Mouse (Mus musculus): ENCODE results near the gene Paox. TPM values are rescaled to one million over a fixed set of nuclear protein-coding genes. Genes with fewer than 3 reads are reported as not detected.
A peak's percentile ranks its signal among the peaks of the same experiment; 100 is the strongest.

Gene Paox
- polyA plus RNA-seq, 1 experiment from 2014 or later = 14.5 TPM

DNA sequence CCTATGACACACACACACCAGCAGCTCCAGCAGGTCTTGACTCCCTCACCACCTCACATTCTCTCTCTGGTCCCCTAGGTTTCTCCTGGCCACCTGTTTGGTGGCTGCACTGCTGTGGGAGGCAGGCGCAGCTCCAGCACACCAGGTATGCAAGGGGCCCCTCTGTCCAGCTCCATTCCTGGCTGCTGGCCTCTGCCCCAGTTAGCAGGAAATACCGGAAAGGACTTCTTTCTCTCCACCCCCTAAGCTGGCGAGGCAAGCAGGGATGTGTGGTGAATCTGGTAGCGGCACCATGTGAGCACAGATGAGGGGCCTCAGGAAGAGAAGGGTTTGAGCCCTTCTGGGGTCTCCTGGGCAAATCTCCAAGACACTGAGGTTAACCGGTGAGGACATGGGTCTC is 20.6 kb upstream of the Paox start:
- no peak for ATAC-seq (ENCODE audit: insufficient number of reproducible peaks, low FRiP score)
- no peaks in the 10 kb centered on the region; the same call in 1 of the 2 replicates for H3K27me3 ChIP-seq (replicated peaks)
- H3K4me1 ChIP-seq (replicated peaks) = peaks cover 9% of the 10 kb centered on the region; the same call in 1 of the 2 replicates
- H3K36me3 ChIP-seq = peaks cover 19% of the 10 kb centered on the region
- H3K9ac ChIP-seq = no peak overlapping the region
- H3K4me2 ChIP-seq = no peak overlapping the region
- no peaks in the 10 kb centered on the region for H3K9me3 ChIP-seq (replicated peaks)
- H3K4me3 ChIP-seq = no peak overlapping the region
- 55% methylated on average over 5 of the region's 5 CpGs for WGBS
- H3K27ac ChIP-seq (ENCODE audit: poor library complexity, severe bottlenecking) = no peak overlapping the region

DNA sequence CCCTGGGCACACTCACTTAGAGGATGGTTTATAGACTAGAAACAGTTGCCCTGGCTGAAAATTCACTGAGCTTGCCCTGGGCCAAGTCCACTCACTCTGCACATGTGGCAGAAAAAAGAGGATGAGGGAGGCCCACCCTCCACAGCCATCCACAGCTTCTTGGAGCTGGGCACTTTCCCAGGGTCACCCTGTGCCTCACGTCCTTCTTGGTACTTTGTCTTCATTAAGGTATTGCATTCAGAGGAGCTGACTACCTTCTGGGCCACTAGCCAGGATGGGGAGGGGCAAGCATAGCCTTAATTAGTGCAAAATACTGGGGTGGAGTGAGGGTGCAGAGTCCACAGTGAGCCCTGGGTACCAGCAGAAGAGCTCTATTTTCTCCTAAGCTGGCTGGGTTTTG is 20.0 kb upstream of the Paox start:
- no peak overlapping the region for H3K4me3 ChIP-seq
- H3K27ac ChIP-seq (ENCODE audit: poor library complexity, severe bottlenecking) = no peak overlapping the region
- H3K4me2 ChIP-seq = no peak overlapping the region
- no peak for ATAC-seq (ENCODE audit: insufficient number of reproducible peaks, low FRiP score)
- peaks cover 20% of the 10 kb centered on the region for H3K36me3 ChIP-seq
- peaks cover 9% of the 10 kb centered on the region; the same call in 1 of the 2 replicates for H3K4me1 ChIP-seq (replicated peaks)
- no peak overlapping the region for H3K9ac ChIP-seq
- 61% methylated on average over 1 of the region's 1 CpGs for WGBS
- no peaks in the 10 kb centered on the region for H3K9me3 ChIP-seq (replicated peaks)
- H3K27me3 ChIP-seq (replicated peaks) = no peaks in the 10 kb centered on the region; the same call in 1 of the 2 replicates

DNA sequence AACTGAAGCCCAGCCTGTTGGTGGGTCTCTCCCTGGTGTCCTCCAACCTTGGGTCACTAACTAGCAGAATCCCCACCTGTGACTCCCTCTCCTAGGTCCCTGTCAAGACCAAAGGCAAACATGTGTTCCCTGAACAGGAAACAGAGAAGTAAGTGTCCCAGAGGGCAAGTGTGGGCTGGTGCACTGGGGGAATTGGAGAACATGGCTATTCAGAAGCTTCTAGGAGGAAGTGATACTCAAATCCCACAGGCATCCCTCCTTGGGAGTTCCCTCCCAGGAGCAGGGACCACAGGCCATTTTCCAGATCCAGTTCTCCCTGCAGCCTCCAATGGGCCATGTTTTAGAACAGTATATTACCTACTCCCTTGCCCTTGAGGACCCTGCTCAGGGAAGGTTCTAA is 19.5 kb upstream of the Paox start:
- no peak overlapping the region for H3K27ac ChIP-seq (ENCODE audit: poor library complexity, severe bottlenecking)
- ATAC-seq (ENCODE audit: insufficient number of reproducible peaks, low FRiP score) = no peak
- H3K4me3 ChIP-seq = no peak overlapping the region
- peaks cover 23% of the 10 kb centered on the region for H3K36me3 ChIP-seq
- no peak overlapping the region for H3K9ac ChIP-seq
- no peaks in the 10 kb centered on the region; the same call in 1 of the 2 replicates for H3K27me3 ChIP-seq (replicated peaks)
- no peak overlapping the region for H3K4me2 ChIP-seq
- H3K9me3 ChIP-seq (replicated peaks) = no peaks in the 10 kb centered on the region
- H3K4me1 ChIP-seq (replicated peaks) = peaks cover 11% of the 10 kb centered on the region; the same call in 1 of the 2 replicates

DNA sequence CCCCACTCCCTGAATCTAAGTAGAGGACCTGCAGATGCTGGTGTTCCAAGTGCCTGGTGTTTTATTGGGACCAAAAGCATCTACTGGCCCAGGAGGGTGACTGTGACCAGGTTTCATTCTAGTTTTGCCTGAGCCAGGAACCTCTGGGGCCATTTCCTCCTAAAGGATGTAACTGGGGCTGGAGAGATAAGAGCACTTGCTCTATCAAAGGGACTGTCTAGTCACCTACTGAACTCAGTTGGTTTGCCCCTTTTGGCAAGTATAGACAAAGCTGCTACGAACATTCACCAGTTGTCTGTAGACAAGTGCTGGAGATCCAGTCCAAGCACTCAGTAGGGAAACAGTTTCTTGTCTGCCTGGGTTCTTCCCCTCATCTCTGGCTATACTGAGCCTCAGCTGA is 17.1 kb upstream of the Paox start:
- Histone ChIP-seq H3K4me1 (replicated peaks) (peaks cover 17% of the 10 kb centered on the region), H3K27ac (ENCODE audit: poor library complexity, severe bottlenecking) (no peak overlapping the region), H3K4me2 (no peak overlapping the region), H3K9me3 (replicated peaks) (no peaks in the 10 kb centered on the region), H3K9ac (no peak overlapping the region), H3K4me3 (no peak overlapping the region), H3K36me3 (peaks cover 23% of the 10 kb centered on the region), H3K27me3 (replicated peaks) (no peaks in the 10 kb centered on the region)
- 60% methylated on average over 1 of the region's 1 CpGs for WGBS
- ATAC-seq (ENCODE audit: insufficient number of reproducible peaks, low FRiP score) = no peak

DNA sequence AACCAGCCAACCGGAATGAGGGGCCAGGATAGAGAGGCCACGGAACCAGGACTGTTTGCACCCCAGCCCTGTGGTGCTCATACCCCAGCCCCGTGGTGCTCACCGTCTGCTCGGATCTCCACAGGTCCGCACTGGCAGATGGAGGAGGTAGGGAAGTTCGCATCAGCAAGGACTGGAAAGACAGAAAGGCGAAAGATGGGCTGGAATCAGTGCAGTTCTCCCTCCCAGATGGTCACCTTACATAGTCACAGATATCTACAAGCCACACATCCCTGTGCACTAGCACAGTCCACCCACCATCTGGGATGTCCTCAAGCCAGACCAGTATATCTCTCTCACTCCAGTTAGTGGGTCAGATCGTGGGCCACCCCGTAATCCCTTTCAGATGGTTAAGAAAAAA is 14.1 kb upstream of the Paox start:
- Histone ChIP-seq H3K27me3 (replicated peaks) (no peaks in the 10 kb centered on the region), H3K9me3 (replicated peaks) (no peaks in the 10 kb centered on the region), H3K4me1 (replicated peaks) (peaks cover 8% of the 10 kb centered on the region), H3K9ac (peak overlapping the region; percentile 81), H3K4me3 (peak overlapping the region; percentile 55), H3K36me3 (peaks cover 38% of the 10 kb centered on the region), H3K4me2 (peak overlapping the region; percentile 85), H3K27ac (ENCODE audit: poor library complexity, severe bottlenecking) (0 out of 2 replicates have a peak overlapping the region, but pooled peaks have one; percentile 77)
- ATAC-seq (ENCODE audit: insufficient number of reproducible peaks, low FRiP score) = no peak
- whole genome bisulfite sequencing = 71% methylated on average over 10 of the region's 10 CpGs

DNA sequence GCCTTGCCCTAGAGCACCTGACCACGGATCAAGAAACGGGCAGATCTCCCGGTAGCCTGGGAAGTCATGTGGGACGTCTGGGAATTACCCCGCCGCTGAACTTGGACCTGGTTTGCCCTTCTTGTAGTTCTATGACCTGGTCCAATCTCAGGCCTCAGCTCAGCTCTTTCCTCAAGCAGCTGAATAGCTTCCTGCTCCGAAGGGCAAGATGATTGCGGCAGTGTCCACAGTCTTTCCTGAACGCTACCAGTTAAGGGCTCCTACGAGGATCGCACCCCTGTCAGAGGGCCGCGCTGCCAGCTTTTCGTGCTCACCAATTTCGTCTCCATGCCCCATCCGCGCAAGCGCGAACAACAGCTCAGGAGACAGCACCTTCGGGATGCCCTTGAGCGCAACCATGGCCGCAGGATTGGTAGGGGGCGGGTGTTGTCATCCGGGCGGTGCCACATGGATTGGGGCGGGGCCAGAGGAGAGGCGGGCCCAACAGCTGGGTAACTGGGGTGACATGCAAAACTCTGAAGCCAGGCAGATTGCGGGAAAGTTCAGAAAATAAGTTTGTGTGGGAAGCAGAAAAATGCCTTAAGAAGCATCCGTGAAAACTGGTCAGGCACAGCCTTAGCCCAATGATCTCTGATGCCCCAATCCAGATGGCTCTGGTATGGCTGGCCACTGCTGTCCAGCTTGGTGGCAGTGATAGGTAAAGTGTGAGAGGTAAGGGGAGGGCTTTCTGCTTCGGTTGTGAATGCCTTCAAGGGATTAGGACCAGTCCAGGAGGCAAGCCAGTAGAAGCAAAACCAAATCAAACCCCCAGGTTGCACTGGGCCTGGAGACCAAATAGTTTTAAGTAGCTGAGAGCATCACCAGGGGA is 13.4 kb upstream of the Paox start, which contains the start of gene Fuom:
Fuom (minus strand) TSS at position 449 of the 868 bp plus-strand sequence.
- Histone ChIP-seq H3K4me3 (peak within 1 kb of the TSS; percentile 55), H3K9me3 (replicated peaks) (no peaks in the 10 kb centered on the region), H3K4me2 (peak within 1 kb of the TSS; percentile 85), H3K27ac (ENCODE audit: poor library complexity, severe bottlenecking) (peak within 1 kb of the TSS; percentile 77), H3K4me1 (replicated peaks) (peaks cover 8% of the 10 kb centered on the region), H3K27me3 (replicated peaks) (no peaks in the 10 kb centered on the region), H3K36me3 (peaks cover 44% of the 10 kb centered on the region), H3K9ac (peak within 1 kb of the TSS; percentile 81)
- ATAC-seq (ENCODE audit: insufficient number of reproducible peaks, low FRiP score) = peak; percentile 93
- 2% methylated on average over 30 of the region's 30 CpGs for WGBS

DNA sequence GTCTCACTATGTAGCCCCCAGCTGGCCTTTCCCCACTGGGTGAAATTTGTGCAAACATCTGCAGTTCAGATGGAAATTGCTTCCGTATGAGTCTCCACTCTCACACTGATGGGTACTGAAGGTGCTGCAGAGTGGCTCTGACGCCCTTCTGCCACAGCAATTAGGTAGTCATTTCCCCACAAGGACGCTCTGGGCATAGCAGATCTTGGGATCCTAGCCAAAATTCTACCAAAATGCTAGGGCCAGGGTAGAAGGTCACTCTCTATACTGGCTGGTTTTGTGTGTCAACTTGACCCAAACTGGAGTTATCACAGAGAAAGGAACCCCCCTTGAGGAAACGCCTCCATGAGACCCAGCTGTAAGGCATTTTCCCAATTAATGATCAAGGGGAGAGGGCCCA is 11.6 kb upstream of the Paox start:
- Histone ChIP-seq H3K36me3 (peaks cover 49% of the 10 kb centered on the region), H3K9ac (no peak overlapping the region), H3K9me3 (replicated peaks) (no peaks in the 10 kb centered on the region), H3K4me1 (replicated peaks) (peaks cover 8% of the 10 kb centered on the region), H3K27ac (ENCODE audit: poor library complexity, severe bottlenecking) (no peak overlapping the region), H3K4me2 (no peak overlapping the region), H3K27me3 (replicated peaks) (no peaks in the 10 kb centered on the region), H3K4me3 (no peak overlapping the region)
- no peak for ATAC-seq (ENCODE audit: insufficient number of reproducible peaks, low FRiP score)
- 80% methylated on average over 4 of the region's 4 CpGs for WGBS

DNA sequence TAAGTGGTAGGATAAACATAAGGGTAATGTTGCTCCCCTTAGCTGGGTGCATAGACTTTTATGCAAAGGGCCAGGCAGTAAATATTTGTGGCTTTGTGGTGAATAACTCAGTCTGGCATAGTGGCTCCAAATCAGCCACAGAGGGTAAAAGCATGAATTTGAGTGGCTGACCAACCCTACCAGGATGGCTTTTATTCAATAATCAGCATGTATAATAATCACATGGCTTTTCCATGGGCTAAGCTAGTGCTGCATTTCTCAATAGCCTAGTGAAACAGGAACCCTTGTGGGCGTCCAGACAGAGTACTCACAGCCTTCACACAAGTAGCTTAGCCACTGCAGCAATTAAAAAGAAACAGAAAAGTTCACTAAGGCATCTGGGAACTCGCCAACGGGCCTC is 3.7 kb upstream of the Paox start:
- Histone ChIP-seq H3K27me3 (replicated peaks) (no peaks in the 10 kb centered on the region), H3K27ac (ENCODE audit: poor library complexity, severe bottlenecking) (no peak overlapping the region), H3K9me3 (replicated peaks) (no peaks in the 10 kb centered on the region), H3K4me1 (replicated peaks) (peaks cover 8% of the 10 kb centered on the region; the same call in 1 of the 2 replicates), H3K9ac (no peak overlapping the region), H3K4me2 (no peak overlapping the region), H3K4me3 (no peak overlapping the region), H3K36me3 (peaks cover 59% of the 10 kb centered on the region)
- WGBS = 55% methylated on average over 3 of the region's 3 CpGs
- ATAC-seq (ENCODE audit: insufficient number of reproducible peaks, low FRiP score) = no peak

DNA sequence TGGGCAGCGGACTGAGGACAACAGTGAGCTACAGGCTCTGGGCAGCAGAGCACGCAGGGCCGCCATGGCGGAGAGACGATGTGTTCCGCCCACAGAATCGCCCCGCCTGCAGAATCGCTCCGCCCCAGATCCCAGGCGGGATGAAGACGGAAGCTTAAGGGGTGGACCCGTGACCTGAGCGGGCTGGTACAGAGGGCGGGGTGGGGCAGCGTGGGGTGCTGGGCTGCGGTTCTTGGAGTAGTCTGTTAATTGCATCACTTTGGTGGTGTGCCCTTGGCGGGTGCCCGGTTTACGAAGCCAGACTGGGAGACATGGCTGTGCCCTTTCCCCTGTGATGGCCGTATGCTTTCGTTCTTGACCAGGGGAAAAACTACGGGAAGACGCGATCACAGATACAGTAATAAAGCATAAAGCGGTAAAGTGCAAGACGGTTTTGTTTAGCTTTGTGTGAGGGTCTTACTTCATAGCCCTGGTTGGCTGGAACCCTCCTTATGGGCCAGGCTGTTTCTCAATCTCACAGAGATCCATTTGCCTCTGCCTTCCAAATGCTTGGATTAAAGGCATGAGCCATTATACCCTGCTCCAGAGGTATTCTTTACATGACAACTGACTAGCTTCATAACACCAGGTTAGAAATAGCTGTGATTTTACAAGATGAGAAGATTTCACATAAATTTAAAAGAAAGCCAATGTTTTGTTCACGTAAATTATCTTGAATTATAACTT is 893 bp downstream of the Paox start, which contains the start of gene Echs1:
Echs1 (minus strand) TSS at position 148 of the 726 bp plus-strand sequence.
- H3K9ac ChIP-seq = peak within 1 kb of the TSS; percentile 83
- peak within 1 kb of the TSS; percentile 86 for H3K4me2 ChIP-seq
- H3K36me3 ChIP-seq = peaks cover 15% of the 10 kb centered on the region
- H3K27ac ChIP-seq (ENCODE audit: poor library complexity, severe bottlenecking) = peak within 1 kb of the TSS; percentile 84
- WGBS = 5% methylated on average over 28 of the region's 28 CpGs
- H3K4me3 ChIP-seq = peak within 1 kb of the TSS; percentile 80
- peaks cover 10% of the 10 kb centered on the region; the same call in 1 of the 2 replicates for H3K4me1 ChIP-seq (replicated peaks)
- peak; percentile 97 for ATAC-seq (ENCODE audit: insufficient number of reproducible peaks, low FRiP score)
- no peaks in the 10 kb centered on the region for H3K27me3 ChIP-seq (replicated peaks)
- H3K9me3 ChIP-seq (replicated peaks) = peaks cover 3% of the 10 kb centered on the region; the same call in 1 of the 2 replicates

DNA sequence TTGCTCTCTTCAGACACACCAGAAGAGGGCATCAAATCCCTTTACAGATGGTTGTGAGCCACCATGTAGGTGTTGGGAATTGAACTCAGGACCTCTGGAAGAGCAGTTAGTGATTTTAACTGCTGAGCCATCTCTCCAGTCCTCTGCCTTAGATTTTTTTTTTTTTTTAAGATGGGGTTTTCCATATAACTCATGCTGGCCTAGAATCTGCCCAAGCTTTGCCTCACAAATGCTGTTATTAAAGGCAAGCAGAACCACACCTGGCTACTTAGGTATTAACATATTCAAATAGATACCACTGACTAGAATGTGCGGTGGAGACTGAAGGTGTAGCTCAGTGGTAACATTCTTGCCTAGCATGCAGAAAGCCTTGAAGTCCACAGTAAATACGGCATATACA is 4.9 kb downstream of the Paox start:
- Histone ChIP-seq H3K9ac (no peak overlapping the region), H3K27me3 (replicated peaks) (no peaks in the 10 kb centered on the region), H3K4me2 (no peak overlapping the region), H3K4me1 (replicated peaks) (peaks cover 3% of the 10 kb centered on the region; the same call in 1 of the 2 replicates), H3K27ac (ENCODE audit: poor library complexity, severe bottlenecking) (no peak overlapping the region), H3K4me3 (no peak overlapping the region), H3K9me3 (replicated peaks) (peaks cover 3% of the 10 kb centered on the region; the same call in 1 of the 2 replicates), H3K36me3 (no peaks in the 10 kb centered on the region)
- 81% methylated on average over 2 of the region's 2 CpGs for WGBS
- no peak for ATAC-seq (ENCODE audit: insufficient number of reproducible peaks, low FRiP score)

DNA sequence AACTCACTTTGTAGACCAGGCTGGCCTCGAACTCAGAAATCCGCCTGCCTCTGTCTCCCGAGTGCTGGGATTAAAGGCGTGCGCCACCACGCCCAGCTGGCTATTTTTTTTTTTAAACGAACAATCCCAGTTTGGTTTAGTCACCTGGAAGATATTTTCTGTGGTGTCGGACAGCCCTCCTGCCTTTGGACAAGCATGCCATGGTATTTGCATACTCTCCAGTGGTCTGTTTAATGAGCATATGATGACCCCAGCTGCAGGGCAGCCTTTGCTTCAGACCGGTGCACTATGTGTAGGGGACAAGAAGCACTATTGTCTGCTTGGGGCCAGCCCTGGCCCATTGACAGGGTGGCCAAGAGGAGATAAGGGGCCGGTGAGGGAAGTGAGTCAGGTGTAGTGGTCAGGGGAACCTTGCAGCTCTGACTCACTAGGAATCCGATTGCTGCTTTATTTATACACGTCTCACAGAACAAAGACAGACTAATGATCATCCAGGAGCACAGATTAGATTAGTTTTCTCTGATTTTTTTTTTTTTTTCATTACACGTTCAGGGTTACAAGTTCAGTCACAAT is 5.8 kb downstream of the Paox start:
- no peaks in the 10 kb centered on the region for H3K27me3 ChIP-seq (replicated peaks)
- H3K27ac ChIP-seq (ENCODE audit: poor library complexity, severe bottlenecking) = no peak overlapping the region
- no peak for ATAC-seq (ENCODE audit: insufficient number of reproducible peaks, low FRiP score)
- WGBS = 68% methylated on average over 13 of the region's 13 CpGs
- H3K4me1 ChIP-seq (replicated peaks) = 0 out of 2 replicates have a peak, but pooled peaks cover 6% of the 10 kb centered on the region
- H3K4me2 ChIP-seq = no peak overlapping the region
- no peaks in the 10 kb centered on the region for H3K36me3 ChIP-seq
- no peak overlapping the region for H3K4me3 ChIP-seq
- no peak overlapping the region for H3K9ac ChIP-seq
- H3K9me3 ChIP-seq (replicated peaks) = peaks cover 3% of the 10 kb centered on the region; the same call in 1 of the 2 replicates

All from heart, embryonic 12.5 days (tissue).